Mouse (Mus musculus): ENCODE results near the gene Olfr263. TPM values are rescaled to one million over a fixed set of nuclear protein-coding genes. Genes with fewer than 3 reads are reported as not detected.
"Not testable (repeated sequence)": the region's sequence is repeated elsewhere in the genome, so short reads cannot be mapped to it uniquely, and the experiment has no call there.

The Olfr263 gene
- not detected in 2 replicates for polyA plus RNA-seq (2011; ENCODE audit: insufficient read depth, insufficient read length, low read depth, missing spikeins)

DNA sequence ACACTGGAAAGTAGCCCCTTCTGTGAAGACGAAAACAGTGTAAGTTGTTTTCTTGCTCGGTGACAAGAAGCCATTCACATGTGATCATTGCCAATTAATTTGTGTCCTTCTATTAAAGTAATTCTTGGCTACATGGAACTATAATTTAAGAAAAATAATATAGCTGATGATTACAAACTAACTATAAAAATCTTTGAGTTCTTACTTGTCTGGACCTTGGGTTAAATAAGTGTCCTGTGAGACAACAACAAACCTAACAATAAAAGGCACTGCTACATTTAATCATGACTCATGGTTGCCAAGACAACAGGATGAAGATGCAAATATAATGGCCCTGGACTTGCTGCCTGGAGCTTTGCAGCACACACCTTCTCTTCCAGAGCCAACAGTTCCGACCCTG is at the start of gene Olfr263:
Gene Olfr263 (plus strand): TSS at position 301 of the 400 bp plus-strand sequence.
- not testable (repeated sequence) for H3K4me1 ChIP-seq (ENCODE audit: control insufficient read depth, insufficient read depth, low read length); H3K9ac ChIP-seq (ENCODE audit: low read depth, poor library complexity, severe bottlenecking); H3K27me3 ChIP-seq (ENCODE audit: control insufficient read depth, insufficient read depth, low read length, poor library complexity, severe bottlenecking); H3K27ac ChIP-seq (ENCODE audit: insufficient read depth, low read length); H3K4me3 ChIP-seq (ENCODE audit: low read depth, low read length); H3K9me3 ChIP-seq (replicated peaks; ENCODE audit: control insufficient read depth, insufficient read depth, low read length, poor library complexity, severe bottlenecking); H3K36me3 ChIP-seq (ENCODE audit: control insufficient read depth, insufficient read depth, low read length, poor library complexity, severe bottlenecking)

GRCm38 (mm10) chr13:21082686-21083085 is 46.8 kb upstream of the Olfr263 start:
- Histone ChIP-seq H3K27me3 (ENCODE audit: control insufficient read depth, insufficient read depth, low read length, poor library complexity, severe bottlenecking) (no peaks in the 10 kb centered on the region), H3K9me3 (replicated peaks; ENCODE audit: control insufficient read depth, insufficient read depth, low read length, poor library complexity, severe bottlenecking) (no peaks in the 10 kb centered on the region), H3K4me1 (ENCODE audit: control insufficient read depth, insufficient read depth, low read length) (no peaks in the 10 kb centered on the region), H3K9ac (ENCODE audit: low read depth, poor library complexity, severe bottlenecking) (no peak overlapping the region), H3K4me3 (ENCODE audit: low read depth, low read length) (no peak overlapping the region), H3K27ac (ENCODE audit: insufficient read depth, low read length) (no peak overlapping the region), H3K36me3 (ENCODE audit: control insufficient read depth, insufficient read depth, low read length, poor library complexity, severe bottlenecking) (no peaks in the 10 kb centered on the region)
- no peak for TF ChIP-seq CTCF (IDR thresholded peaks at IDR 0.05; ENCODE audit: low read depth, low read length)
- no peak for TF ChIP-seq POLR2A (IDR thresholded peaks at IDR 0.05; ENCODE audit: insufficient read depth, low read length)
- no peak for TF ChIP-seq EP300 (IDR thresholded peaks at IDR 0.05; ENCODE audit: insufficient read depth, low read depth, low read length)

GRCm38 (mm10) chr13:21109759-21110158 is 19.7 kb upstream of the Olfr263 start:
- Histone ChIP-seq H3K9ac (ENCODE audit: low read depth, poor library complexity, severe bottlenecking) (no peak overlapping the region), H3K4me3 (ENCODE audit: low read depth, low read length) (no peak overlapping the region), H3K36me3 (ENCODE audit: control insufficient read depth, insufficient read depth, low read length, poor library complexity, severe bottlenecking) (no peaks in the 10 kb centered on the region), H3K9me3 (replicated peaks; ENCODE audit: control insufficient read depth, insufficient read depth, low read length, poor library complexity, severe bottlenecking) (no peaks in the 10 kb centered on the region), H3K27me3 (ENCODE audit: control insufficient read depth, insufficient read depth, low read length, poor library complexity, severe bottlenecking) (no peaks in the 10 kb centered on the region), H3K27ac (ENCODE audit: insufficient read depth, low read length) (no peak overlapping the region), H3K4me1 (ENCODE audit: control insufficient read depth, insufficient read depth, low read length) (no peaks in the 10 kb centered on the region)
- TF ChIP-seq POLR2A (IDR thresholded peaks at IDR 0.05; ENCODE audit: insufficient read depth, low read length) = no peak
- no peak for TF ChIP-seq EP300 (IDR thresholded peaks at IDR 0.05; ENCODE audit: insufficient read depth, low read depth, low read length)
- no peak for TF ChIP-seq CTCF (IDR thresholded peaks at IDR 0.05; ENCODE audit: low read depth, low read length)

DNA sequence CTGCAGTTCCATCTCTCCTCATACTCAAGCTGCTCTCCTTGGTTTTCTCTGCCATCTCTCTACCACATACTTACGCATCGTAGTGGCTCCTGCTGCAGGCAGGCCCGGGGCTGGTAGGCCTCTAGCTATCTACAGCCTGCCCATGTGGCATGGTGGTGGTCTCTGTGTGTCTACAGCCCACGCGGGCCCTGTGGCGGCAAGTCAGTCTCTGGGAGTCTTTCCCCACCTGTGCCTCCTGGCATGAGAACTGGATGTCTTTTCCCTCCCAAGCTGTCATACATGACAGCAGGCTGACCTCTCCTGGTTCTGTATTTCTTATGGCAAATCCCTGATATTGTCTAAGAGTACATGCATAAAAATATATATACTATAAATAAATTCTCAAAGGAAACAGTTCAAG is 19.0 kb upstream of the Olfr263 start:
- H3K4me1 ChIP-seq (ENCODE audit: control insufficient read depth, insufficient read depth, low read length) = no peaks in the 10 kb centered on the region
- no peak overlapping the region for H3K27ac ChIP-seq (ENCODE audit: insufficient read depth, low read length)
- H3K9ac ChIP-seq (ENCODE audit: low read depth, poor library complexity, severe bottlenecking) = no peak overlapping the region
- no peak for TF ChIP-seq POLR2A (IDR thresholded peaks at IDR 0.05; ENCODE audit: insufficient read depth, low read length)
- TF ChIP-seq CTCF (IDR thresholded peaks at IDR 0.05; ENCODE audit: low read depth, low read length) = no peak
- TF ChIP-seq EP300 (IDR thresholded peaks at IDR 0.05; ENCODE audit: insufficient read depth, low read depth, low read length) = no peak
- no peaks in the 10 kb centered on the region for H3K27me3 ChIP-seq (ENCODE audit: control insufficient read depth, insufficient read depth, low read length, poor library complexity, severe bottlenecking)
- H3K36me3 ChIP-seq (ENCODE audit: control insufficient read depth, insufficient read depth, low read length, poor library complexity, severe bottlenecking) = no peaks in the 10 kb centered on the region
- H3K9me3 ChIP-seq (replicated peaks; ENCODE audit: control insufficient read depth, insufficient read depth, low read length, poor library complexity, severe bottlenecking) = no peaks in the 10 kb centered on the region
- no peak overlapping the region for H3K4me3 ChIP-seq (ENCODE audit: low read depth, low read length)

GRCm38 (mm10) chr13:21111183-21111582 is 18.3 kb upstream of the Olfr263 start, which contains the start of gene Olfr1369-ps1:
Gene Olfr1369-ps1 (plus strand): TSS chr13:21111483.
- H3K4me1 ChIP-seq (ENCODE audit: control insufficient read depth, insufficient read depth, low read length); H3K9me3 ChIP-seq (replicated peaks; ENCODE audit: control insufficient read depth, insufficient read depth, low read length, poor library complexity, severe bottlenecking); H3K27ac ChIP-seq (ENCODE audit: insufficient read depth, low read length); H3K27me3 ChIP-seq (ENCODE audit: control insufficient read depth, insufficient read depth, low read length, poor library complexity, severe bottlenecking); H3K9ac ChIP-seq (ENCODE audit: low read depth, poor library complexity, severe bottlenecking); H3K4me3 ChIP-seq (ENCODE audit: low read depth, low read length); H3K36me3 ChIP-seq (ENCODE audit: control insufficient read depth, insufficient read depth, low read length, poor library complexity, severe bottlenecking): not testable (repeated sequence)

DNA sequence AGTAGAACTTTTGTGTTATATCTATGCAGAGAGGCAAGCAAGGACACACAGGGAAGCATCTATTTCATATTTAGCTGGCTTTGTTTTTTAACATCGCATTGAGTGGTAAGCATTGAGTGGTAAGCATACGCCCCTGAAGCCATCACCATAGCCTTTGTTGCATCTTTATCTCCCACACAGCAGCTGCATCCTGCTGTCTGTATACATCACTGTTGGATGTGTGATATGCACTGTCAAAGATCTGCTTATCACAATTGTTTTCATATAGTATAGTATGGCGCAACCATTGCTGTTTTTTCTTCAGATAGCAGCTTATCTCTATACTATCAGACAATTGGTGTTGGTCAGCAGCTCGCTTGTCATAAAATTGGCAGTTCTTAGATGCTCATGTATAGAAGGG is 15.3 kb upstream of the Olfr263 start:
- TF ChIP-seq POLR2A (IDR thresholded peaks at IDR 0.05; ENCODE audit: insufficient read depth, low read length) (no peak), EP300 (IDR thresholded peaks at IDR 0.05; ENCODE audit: insufficient read depth, low read depth, low read length) (no peak)
- Histone ChIP-seq H3K36me3 (ENCODE audit: control insufficient read depth, insufficient read depth, low read length, poor library complexity, severe bottlenecking) (no peaks in the 10 kb centered on the region), H3K9ac (ENCODE audit: low read depth, poor library complexity, severe bottlenecking) (no peak overlapping the region), H3K9me3 (replicated peaks; ENCODE audit: control insufficient read depth, insufficient read depth, low read length, poor library complexity, severe bottlenecking) (no peaks in the 10 kb centered on the region), H3K4me3 (ENCODE audit: low read depth, low read length) (no peak overlapping the region), H3K27ac (ENCODE audit: insufficient read depth, low read length) (no peak overlapping the region), H3K4me1 (ENCODE audit: control insufficient read depth, insufficient read depth, low read length) (no peaks in the 10 kb centered on the region), H3K27me3 (ENCODE audit: control insufficient read depth, insufficient read depth, low read length, poor library complexity, severe bottlenecking) (no peaks in the 10 kb centered on the region)
